Mouse (Mus musculus): Measurements from ENCODE around the gene Slc4a1. TPM values are rescaled to one million over a fixed set of nuclear protein-coding genes. Genes with fewer than 3 reads are reported as not detected.
A peak's percentile ranks its signal among the peaks of the same experiment; 100 is the strongest.

The Slc4a1 gene
- polyA plus RNA-seq, 1 experiment from 2014 or later: 913 TPM

GRCm38 (mm10) chr11:102383365-102384136 lies 17.5 kb upstream of the Slc4a1 start:
- Histone ChIP-seq H3K4me2 (peak overlapping the region; percentile 14; the same call in 1 of the 2 replicates), H3K9me3 (replicated peaks) (peaks cover 8% of the 10 kb centered on the region), H3K4me3 (no peak overlapping the region), H3K4me1 (peaks cover 57% of the 10 kb centered on the region), H3K36me3 (peaks cover 8% of the 10 kb centered on the region; the same call in 1 of the 2 replicates), H3K27ac (peak overlapping the region; percentile 53; the same call in 1 of the 2 replicates), H3K27me3 (replicated peaks) (peaks cover 35% of the 10 kb centered on the region), H3K9ac (peak overlapping the region; percentile 47)
- 42% methylated on average over 1 of the region's 1 CpGs for WGBS (ENCODE audit: insufficient replicate concordance)
- peak; percentile 70 for ATAC-seq

GRCm38 (mm10) chr11:102382794-102383193 lies 16.8 kb upstream of the Slc4a1 start:
- H3K9ac ChIP-seq: peak overlapping the region; percentile 47; the same call in 1 of the 2 replicates
- H3K4me3 ChIP-seq: no peak overlapping the region
- ATAC-seq: no peak
- H3K4me2 ChIP-seq: no peak overlapping the region
- H3K9me3 ChIP-seq (replicated peaks): peaks cover 9% of the 10 kb centered on the region
- peaks cover 34% of the 10 kb centered on the region for H3K27me3 ChIP-seq (replicated peaks)
- H3K27ac ChIP-seq: peak overlapping the region; percentile 37; the same call in 1 of the 2 replicates
- WGBS (ENCODE audit: insufficient replicate concordance): 55% methylated on average over 3 of the region's 3 CpGs
- H3K36me3 ChIP-seq: peaks cover 8% of the 10 kb centered on the region; the same call in 1 of the 2 replicates
- peaks cover 60% of the 10 kb centered on the region for H3K4me1 ChIP-seq

DNA sequence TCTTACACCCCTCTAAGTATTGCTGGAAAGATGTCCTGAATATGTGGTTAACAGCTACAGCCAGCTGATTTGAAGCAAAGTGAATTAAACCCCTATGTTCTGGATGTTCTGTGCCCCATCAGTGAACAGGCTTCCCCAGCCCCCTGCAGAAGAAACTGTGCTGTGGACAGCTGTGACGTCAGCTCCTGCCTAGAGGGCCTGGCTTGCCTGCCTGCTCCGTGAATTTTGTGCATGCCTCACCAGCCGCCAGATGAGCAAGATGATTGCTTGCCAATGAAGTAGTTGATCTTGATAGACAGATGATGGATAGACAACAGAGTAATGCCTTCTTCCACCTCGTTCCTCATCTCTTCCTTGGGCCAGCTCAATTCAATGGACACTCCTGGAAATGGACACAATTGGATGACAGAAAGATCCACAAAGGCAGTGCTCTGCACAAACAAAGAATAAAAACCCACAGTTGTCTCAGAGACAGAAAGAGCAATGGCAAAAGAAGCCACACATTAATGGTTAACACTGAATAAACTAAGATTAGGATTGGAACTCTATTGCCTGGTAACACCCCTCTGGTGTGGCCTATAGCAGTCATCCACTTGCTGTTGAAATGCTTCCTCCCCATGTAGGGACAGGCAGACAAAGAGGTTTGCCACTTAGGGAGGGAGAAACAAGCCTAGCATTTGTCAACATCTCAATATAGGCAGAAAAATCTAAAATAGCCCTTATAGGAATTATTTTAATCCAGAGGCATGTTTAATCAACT lies 15.5 kb upstream of the Slc4a1 start:
- H3K9me3 ChIP-seq (replicated peaks): peaks cover 9% of the 10 kb centered on the region
- 38% methylated on average over 4 of the region's 4 CpGs for WGBS (ENCODE audit: insufficient replicate concordance)
- peaks cover 70% of the 10 kb centered on the region for H3K4me1 ChIP-seq
- peaks cover 8% of the 10 kb centered on the region; the same call in 1 of the 2 replicates for H3K36me3 ChIP-seq
- ATAC-seq: no peak
- H3K4me3 ChIP-seq: no peak overlapping the region
- peaks cover 23% of the 10 kb centered on the region for H3K27me3 ChIP-seq (replicated peaks)
- peak overlapping the region; percentile 39 for H3K27ac ChIP-seq
- no peak overlapping the region; the same call in 1 of the 2 replicates for H3K9ac ChIP-seq
- no peak overlapping the region for H3K4me2 ChIP-seq

DNA sequence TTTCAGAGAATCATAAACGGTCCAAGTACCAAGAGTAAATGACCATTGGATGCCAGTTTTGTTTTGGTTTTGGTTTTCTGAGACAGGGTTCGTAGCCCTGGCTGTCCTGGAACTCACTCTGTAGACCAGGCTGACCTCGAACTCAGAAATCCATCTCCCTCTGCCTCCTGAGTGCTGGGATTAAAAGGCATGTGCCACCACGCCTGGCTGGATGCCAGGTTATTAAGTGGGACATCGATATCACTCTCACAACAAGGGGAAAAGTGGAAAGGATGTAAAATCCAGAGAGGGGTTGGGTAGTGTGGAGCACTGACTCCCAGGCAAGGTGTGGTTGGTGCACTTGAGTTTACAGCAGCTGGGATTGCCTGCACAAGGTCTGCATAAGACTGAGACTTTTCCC lies 14.1 kb upstream of the Slc4a1 start:
- WGBS (ENCODE audit: insufficient replicate concordance): 69% methylated on average over 5 of the region's 5 CpGs
- H3K9ac ChIP-seq: no peak overlapping the region
- H3K27ac ChIP-seq: no peak overlapping the region
- peaks cover 79% of the 10 kb centered on the region for H3K4me1 ChIP-seq
- no peak overlapping the region for H3K4me3 ChIP-seq
- peaks cover 10% of the 10 kb centered on the region for H3K27me3 ChIP-seq (replicated peaks)
- H3K36me3 ChIP-seq: peaks cover 8% of the 10 kb centered on the region; the same call in 1 of the 2 replicates
- no peak overlapping the region for H3K4me2 ChIP-seq
- ATAC-seq: no peak
- peaks cover 9% of the 10 kb centered on the region for H3K9me3 ChIP-seq (replicated peaks)

- Histone ChIP-seq H3K9me3 (replicated peaks) (peaks cover 9% of the 10 kb centered on the region), H3K4me3 (peak overlapping the region; percentile 50; the same call in 1 of the 2 replicates), H3K27ac (peak overlapping the region; percentile 99), H3K9ac (peak overlapping the region; percentile 87; the same call in 1 of the 2 replicates), H3K4me1 (peaks cover 80% of the 10 kb centered on the region), H3K27me3 (replicated peaks) (peaks cover 22% of the 10 kb centered on the region), H3K36me3 (peaks cover 8% of the 10 kb centered on the region; the same call in 1 of the 2 replicates), H3K4me2 (peak overlapping the region; percentile 80)
- 43% methylated on average over 12 of the region's 12 CpGs for WGBS (ENCODE audit: insufficient replicate concordance)
- no peak for ATAC-seq
These were observed 11.2 kb upstream of the Slc4a1 start for GRCm38 (mm10) chr11:102377186-102377585.

- Histone ChIP-seq H3K4me3 (peak overlapping the region; percentile 50), H3K9ac (peak overlapping the region; percentile 87), H3K9me3 (replicated peaks) (peaks cover 9% of the 10 kb centered on the region), H3K36me3 (peaks cover 8% of the 10 kb centered on the region; the same call in 1 of the 2 replicates), H3K27me3 (replicated peaks) (peaks cover 21% of the 10 kb centered on the region), H3K27ac (peak overlapping the region; percentile 99), H3K4me2 (peak overlapping the region; percentile 80), H3K4me1 (peaks cover 78% of the 10 kb centered on the region)
- WGBS (ENCODE audit: insufficient replicate concordance): 21% methylated on average over 8 of the region's 8 CpGs
- peak; percentile 9; the same call in 1 of the 2 replicates for ATAC-seq
These were observed 10.3 kb upstream of the Slc4a1 start for GRCm38 (mm10) chr11:102376196-102376835.

GRCm38 (mm10) chr11:102375196-102376173 lies 9.5 kb upstream of the Slc4a1 start:
- H3K9me3 ChIP-seq (replicated peaks): peaks cover 9% of the 10 kb centered on the region
- peak overlapping the region; percentile 80 for H3K4me2 ChIP-seq
- WGBS (ENCODE audit: insufficient replicate concordance): 3% methylated on average over 23 of the region's 23 CpGs
- H3K27me3 ChIP-seq (replicated peaks): peaks cover 29% of the 10 kb centered on the region
- peak overlapping the region; percentile 99 for H3K27ac ChIP-seq
- H3K4me3 ChIP-seq: peak overlapping the region; percentile 50
- ATAC-seq: peak; percentile 92
- peak overlapping the region; percentile 87 for H3K9ac ChIP-seq
- peaks cover 8% of the 10 kb centered on the region; the same call in 1 of the 2 replicates for H3K36me3 ChIP-seq
- peaks cover 77% of the 10 kb centered on the region for H3K4me1 ChIP-seq

DNA sequence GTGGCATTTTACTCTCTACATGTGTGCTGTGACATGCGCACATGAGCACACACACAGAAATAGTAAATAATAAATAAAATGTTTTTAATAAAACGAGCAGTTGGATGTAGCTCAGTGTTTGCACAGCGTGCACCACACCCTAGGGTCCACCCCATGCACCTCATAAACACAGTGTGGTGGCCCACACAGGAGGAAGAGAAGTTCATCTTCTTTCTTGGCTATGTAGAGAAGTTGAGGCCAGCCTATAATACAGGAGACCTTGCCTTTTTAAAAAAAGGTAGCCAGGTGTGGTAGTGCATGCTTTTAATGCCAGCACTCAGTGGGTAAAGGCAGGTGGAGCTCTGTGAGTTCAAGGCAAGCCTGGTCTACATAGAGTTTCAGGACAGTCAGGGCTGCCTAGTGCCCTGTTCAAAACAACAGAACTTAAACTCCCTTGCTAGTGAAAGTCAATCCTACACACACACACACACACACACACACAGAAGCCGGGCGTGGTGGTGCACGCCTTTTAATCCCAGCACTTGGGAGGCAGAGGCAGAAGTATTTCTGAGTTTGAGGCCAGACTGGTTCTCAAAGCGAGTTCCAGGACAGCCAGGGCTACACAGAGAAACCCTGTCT lies 8.2 kb upstream of the Slc4a1 start:
- Histone ChIP-seq H3K4me3 (peak overlapping the region; percentile 42), H3K27me3 (replicated peaks) (peaks cover 29% of the 10 kb centered on the region), H3K36me3 (peaks cover 5% of the 10 kb centered on the region; the same call in 1 of the 2 replicates), H3K27ac (peak overlapping the region; percentile 99), H3K9me3 (replicated peaks) (peaks cover 7% of the 10 kb centered on the region), H3K9ac (peak overlapping the region; percentile 87), H3K4me2 (peak overlapping the region; percentile 80), H3K4me1 (peaks cover 85% of the 10 kb centered on the region)
- 55% methylated on average over 7 of the region's 7 CpGs for WGBS (ENCODE audit: insufficient replicate concordance)
- peak; percentile 1; the same call in 1 of the 2 replicates for ATAC-seq

- no peaks in the 10 kb centered on the region for H3K36me3 ChIP-seq
- H3K4me1 ChIP-seq: peaks cover 90% of the 10 kb centered on the region
- peak overlapping the region; percentile 42 for H3K4me3 ChIP-seq
- H3K27ac ChIP-seq: peak overlapping the region; percentile 99
- H3K27me3 ChIP-seq (replicated peaks): peaks cover 33% of the 10 kb centered on the region
- 26% methylated on average over 2 of the region's 2 CpGs for WGBS (ENCODE audit: insufficient replicate concordance)
- H3K9ac ChIP-seq: peak overlapping the region; percentile 87
- peaks cover 2% of the 10 kb centered on the region; the same call in 1 of the 2 replicates for H3K9me3 ChIP-seq (replicated peaks)
- ATAC-seq: no peak
- peak overlapping the region; percentile 80 for H3K4me2 ChIP-seq
These were observed 7.6 kb upstream of the Slc4a1 start for GRCm38 (mm10) chr11:102373646-102374045.

DNA sequence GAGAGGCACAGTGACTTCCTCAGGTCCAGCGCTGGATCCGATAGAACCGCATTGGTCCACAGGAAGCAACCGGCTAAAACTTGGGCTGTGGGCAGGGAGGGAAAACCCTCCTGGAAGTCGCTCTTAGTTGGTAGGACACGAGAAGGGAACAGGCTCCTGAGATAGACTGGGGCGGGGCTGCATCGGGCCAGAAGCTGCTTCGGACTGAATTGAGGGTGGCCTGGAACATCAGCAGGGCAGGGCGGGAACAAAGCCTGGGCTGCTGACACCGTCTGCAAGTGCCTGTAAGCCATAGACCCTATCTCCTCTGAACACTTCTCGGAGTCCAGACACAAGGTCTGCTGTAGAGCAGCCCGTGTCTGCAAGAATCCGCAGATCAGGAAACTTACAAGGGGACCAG lies 6.9 kb upstream of the Slc4a1 start:
- peaks cover 34% of the 10 kb centered on the region for H3K27me3 ChIP-seq (replicated peaks)
- H3K4me1 ChIP-seq: peaks cover 96% of the 10 kb centered on the region
- 24% methylated on average over 14 of the region's 14 CpGs for WGBS (ENCODE audit: insufficient replicate concordance)
- peak; percentile 56 for ATAC-seq
- peak overlapping the region; percentile 99 for H3K27ac ChIP-seq
- peak overlapping the region; percentile 87 for H3K9ac ChIP-seq
- no peaks in the 10 kb centered on the region for H3K36me3 ChIP-seq
- H3K4me2 ChIP-seq: peak overlapping the region; percentile 80
- no peaks in the 10 kb centered on the region for H3K9me3 ChIP-seq (replicated peaks)
- peak overlapping the region; percentile 42 for H3K4me3 ChIP-seq
